Mouse (Mus musculus) embryonic facial prominence, embryonic 14.5 days (tissue): ENCODE results near the gene Col18a1. TPM values are rescaled to one million over a fixed set of nuclear protein-coding genes. Genes with fewer than 3 reads are reported as not detected.

Source experiments
- ATAC-seq: fragments of 200-750 bp; cut with Nextera tagmentation; 2 replicates; pipeline ENCODE4 v1.8.0; 2017; ENCODE audit warnings: low read depth, moderate number of reproducible peaks, moderate TSS enrichment
- DNase-seq: peaks from one replicate; pipeline ENCODE4 v3.0.0-alpha.2; 2015; ENCODE audit warnings: low spot score
- H3K27ac ChIP-seq: fragments of 300-500 bp; sonication (generic); replicated peaks from 2 replicates; pipeline ENCODE4 v1.5.1; 2014; ENCODE audit warnings: low read depth, mild to moderate bottlenecking, low read length, moderate library complexity
- H3K27me3 ChIP-seq: fragments of 300-500 bp; sonication (generic); replicated peaks from 2 replicates; pipeline ENCODE4 v1.6.1; 2014; ENCODE audit warnings: low read length; ENCODE audit not compliant: control insufficient read depth, insufficient read depth
- H3K36me3 ChIP-seq: fragments of 300-500 bp; sonication (generic); 2 replicates; pipeline ENCODE4 v1.6.1; 2014; ENCODE audit warnings: low read length, mixed read lengths; ENCODE audit not compliant: control insufficient read depth, insufficient read depth
- H3K4me1 ChIP-seq: fragments of 300-500 bp; sonication (generic); 2 replicates; pipeline ENCODE4 v1.6.1; 2014; ENCODE audit warnings: antibody characterized with exemption, low read length; ENCODE audit not compliant: control insufficient read depth, insufficient read depth
- H3K4me2 ChIP-seq: fragments of 300-500 bp; sonication (generic); 2 replicates; pipeline ENCODE4 v1.6.1; 2014; ENCODE audit warnings: low read depth, mild to moderate bottlenecking, low read length, moderate library complexity, mixed read lengths
- H3K4me3 ChIP-seq: fragments of 300-500 bp; sonication (generic); 2 replicates; pipeline ENCODE4 v1.5.1; 2014; ENCODE audit warnings: low read depth, mild to moderate bottlenecking, low read length
- H3K9ac ChIP-seq: fragments of 300-500 bp; sonication (generic); 2 replicates; pipeline ENCODE4 v1.6.1; 2014; ENCODE audit warnings: low read depth, mild to moderate bottlenecking, low read length, moderate library complexity, mixed read lengths
- H3K9me3 ChIP-seq: fragments of 300-500 bp; sonication (generic); 2 replicates; pipeline ENCODE4 v1.6.1; 2016; ENCODE audit warnings: low read length; ENCODE audit not compliant: control insufficient read depth
- WGBS: fragments of 180-500 bp; shearing (Covaris S2); extraction: QIAGEN DNeasy Blood & Tissue Kit; methylation state at CpG from one replicate; pipeline ENCODE4 v1.1.7; 2014; 5-methylcytosine and 5-hydroxymethylcytosine counted together
- polyA plus RNA-seq: library from polyadenylated mRNA; unstranded; fragments of >200 nt; fragmentation: Nextera tagmentation; extraction: Ambion mirVana; gene quantifications from 2 replicates; pipeline ENCODE4 v1.2.1, GENCODE M21; 2014

Gene Col18a1
- polyA plus RNA-seq, 1 experiment from 2014 or later: 77.8 TPM

- Histone ChIP-seq H3K4me2 (peak overlapping the region; percentile 44), H3K27ac (peak overlapping the region; percentile 76), H3K9ac (0 out of 2 replicates have a peak overlapping the region, but pooled peaks have one; percentile 14), H3K4me1 (peaks cover 25% of the 10 kb centered on the region), H3K27me3 (no peaks in the 10 kb centered on the region), H3K36me3 (no peaks in the 10 kb centered on the region), H3K9me3 (no peaks in the 10 kb centered on the region), H3K4me3 (no peak overlapping the region)
- 32% methylated on average over 4 of the region's 4 CpGs for WGBS
- ATAC-seq (peak; percentile 9; the same call in 1 of the 2 replicates), DNase-seq (peak; percentile 52)
These were observed 14.8 kb downstream of the Col18a1 start for GRCm38 (mm10) chr10:77151551-77152002.

- ATAC-seq (peak; percentile 79), DNase-seq (peak; percentile 81)
- Histone ChIP-seq H3K27me3 (no peaks in the 10 kb centered on the region), H3K9ac (0 out of 2 replicates have a peak overlapping the region, but pooled peaks have one; percentile 3), H3K9me3 (no peaks in the 10 kb centered on the region), H3K36me3 (no peaks in the 10 kb centered on the region), H3K4me1 (peaks cover 25% of the 10 kb centered on the region), H3K27ac (peak overlapping the region; percentile 76), H3K4me3 (no peak overlapping the region), H3K4me2 (peak overlapping the region; percentile 44)
- WGBS: 7% methylated on average over 14 of the region's 14 CpGs
These were observed 15.3 kb downstream of the Col18a1 start for GRCm38 (mm10) chr10:77150947-77151521.

- Histone ChIP-seq H3K36me3 (no peaks in the 10 kb centered on the region), H3K4me3 (no peak overlapping the region), H3K4me2 (no peak overlapping the region), H3K27ac (peak overlapping the region; percentile 76; the same call in 1 of the 2 replicates), H3K27me3 (no peaks in the 10 kb centered on the region), H3K9me3 (no peaks in the 10 kb centered on the region), H3K4me1 (peaks cover 25% of the 10 kb centered on the region), H3K9ac (no peak overlapping the region)
- 41% methylated on average over 8 of the region's 8 CpGs for WGBS
- DNase-seq: peak; percentile 33
- ATAC-seq: no peak
These were observed 16.3 kb downstream of the Col18a1 start for GRCm38 (mm10) chr10:77150016-77150415.

- peak; percentile 37 for DNase-seq
- 78% methylated on average over 10 of the region's 10 CpGs for WGBS
- Histone ChIP-seq H3K9me3 (no peaks in the 10 kb centered on the region), H3K4me1 (peaks cover 25% of the 10 kb centered on the region), H3K4me2 (no peak overlapping the region), H3K27ac (no peak overlapping the region), H3K27me3 (no peaks in the 10 kb centered on the region), H3K9ac (no peak overlapping the region), H3K4me3 (no peak overlapping the region), H3K36me3 (no peaks in the 10 kb centered on the region)
- no peak for ATAC-seq
These were observed 18.8 kb downstream of the Col18a1 start for GRCm38 (mm10) chr10:77147545-77147944.

- Histone ChIP-seq H3K4me2 (no peak overlapping the region), H3K27ac (no peak overlapping the region), H3K4me1 (peaks cover 21% of the 10 kb centered on the region), H3K27me3 (no peaks in the 10 kb centered on the region), H3K4me3 (no peak overlapping the region), H3K9me3 (no peaks in the 10 kb centered on the region), H3K36me3 (no peaks in the 10 kb centered on the region), H3K9ac (no peak overlapping the region)
- WGBS: 80% methylated on average over 4 of the region's 4 CpGs
- DNase-seq (no peak), ATAC-seq (no peak)
These were observed 19.4 kb downstream of the Col18a1 start for GRCm38 (mm10) chr10:77146901-77147463.

- DNase-seq: no peak
- Histone ChIP-seq H3K9ac (no peak overlapping the region), H3K27ac (no peak overlapping the region), H3K27me3 (no peaks in the 10 kb centered on the region), H3K9me3 (no peaks in the 10 kb centered on the region), H3K4me2 (no peak overlapping the region), H3K4me1 (peaks cover 10% of the 10 kb centered on the region), H3K36me3 (no peaks in the 10 kb centered on the region), H3K4me3 (no peak overlapping the region)
- 40% methylated on average over 1 of the region's 1 CpGs for WGBS
- no peak for ATAC-seq
These were observed 20.4 kb downstream of the Col18a1 start for GRCm38 (mm10) chr10:77145946-77146345.

GRCm38 (mm10) chr10:77144372-77144771 is 22.0 kb downstream of the Col18a1 start:
- Histone ChIP-seq H3K27me3 (no peaks in the 10 kb centered on the region), H3K36me3 (no peaks in the 10 kb centered on the region), H3K4me2 (no peak overlapping the region), H3K9me3 (no peaks in the 10 kb centered on the region), H3K4me1 (no peaks in the 10 kb centered on the region), H3K9ac (no peak overlapping the region), H3K27ac (no peak overlapping the region), H3K4me3 (no peak overlapping the region)
- ATAC-seq (no peak), DNase-seq (no peak)
- WGBS: 86% methylated on average over 2 of the region's 2 CpGs

GRCm38 (mm10) chr10:77142328-77142727 is 24.0 kb downstream of the Col18a1 start:
- no peaks in the 10 kb centered on the region for H3K4me1 ChIP-seq
- no peak overlapping the region for H3K4me3 ChIP-seq
- no peaks in the 10 kb centered on the region for H3K36me3 ChIP-seq
- no peaks in the 10 kb centered on the region for H3K27me3 ChIP-seq
- H3K27ac ChIP-seq: no peak overlapping the region
- ATAC-seq: peak; percentile 35; the same call in 1 of the 2 replicates
- no peak overlapping the region for H3K4me2 ChIP-seq
- H3K9me3 ChIP-seq: no peaks in the 10 kb centered on the region
- WGBS: 77% methylated on average over 2 of the region's 2 CpGs
- H3K9ac ChIP-seq: no peak overlapping the region
- DNase-seq: peak; percentile 42

- Histone ChIP-seq H3K9ac (no peak overlapping the region), H3K36me3 (no peaks in the 10 kb centered on the region), H3K9me3 (no peaks in the 10 kb centered on the region), H3K4me3 (no peak overlapping the region), H3K27me3 (no peaks in the 10 kb centered on the region), H3K4me1 (no peaks in the 10 kb centered on the region), H3K27ac (no peak overlapping the region), H3K4me2 (no peak overlapping the region)
- no peak for DNase-seq
- ATAC-seq: no peak
These were observed 28.0 kb downstream of the Col18a1 start for GRCm38 (mm10) chr10:77138304-77138703.
